Mouse (Mus musculus): ENCODE results near the gene Ak6. TPM values are rescaled to one million over a fixed set of nuclear protein-coding genes. Genes with fewer than 3 reads are reported as not detected.

Gene Ak6
- polyA plus RNA-seq, 1 experiment from 2014 or later = 219 TPM

DNA sequence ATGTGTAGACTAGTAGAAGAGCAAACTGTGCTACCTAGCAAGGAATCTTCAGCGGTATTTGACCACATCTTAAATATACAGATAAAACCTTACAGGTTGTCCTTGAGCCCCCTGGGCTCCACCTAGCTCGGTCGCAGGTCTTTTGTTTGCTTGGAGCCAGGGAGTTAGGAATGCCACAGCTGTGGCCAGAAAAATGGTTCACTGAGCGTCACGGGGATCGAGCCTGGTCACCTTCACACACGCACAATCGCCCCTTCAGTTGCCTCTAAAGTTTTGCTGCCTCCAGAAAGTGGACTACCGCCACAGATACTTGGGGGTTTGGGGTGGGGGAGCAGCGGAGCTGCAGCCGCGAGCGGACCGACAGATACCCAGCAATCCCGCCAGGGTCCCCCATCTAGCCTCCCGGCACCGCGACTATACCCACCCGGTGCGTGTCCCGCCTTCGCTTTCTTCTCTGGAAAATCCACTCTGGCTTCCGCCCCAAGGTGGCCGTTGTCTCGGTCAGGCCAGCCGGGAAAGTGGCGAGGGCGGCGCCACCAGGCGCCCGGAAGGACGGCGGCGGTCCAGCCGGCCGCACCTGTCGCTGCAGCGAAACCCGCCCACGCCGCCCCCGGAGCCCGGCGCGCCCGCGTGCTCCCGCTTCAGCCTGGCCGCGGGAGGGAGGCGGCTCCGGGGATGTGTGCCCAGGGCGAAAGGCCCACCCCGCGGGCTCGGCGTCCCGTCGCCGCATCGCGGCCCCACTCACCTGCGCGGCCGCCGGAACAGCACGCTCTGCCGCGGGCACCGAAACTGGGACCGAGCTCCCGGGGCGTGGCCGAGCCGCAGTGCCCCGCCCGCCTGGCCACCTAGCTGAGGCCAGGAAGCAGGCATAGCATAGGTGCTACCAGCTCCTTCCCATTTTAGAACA is 34.3 kb upstream of the Ak6 start, which contains the start of gene Marveld2:
Gene Marveld2 (minus strand): TSS at position 791 of the 907 bp plus-strand sequence.
- WGBS (ENCODE audit: insufficient replicate concordance) = 4% methylated on average over 73 of the region's 77 CpGs
- H3K27me3 ChIP-seq = peaks cover 10% of the 10 kb centered on the region
- H3K4me3 ChIP-seq (replicated peaks) = peak within 1 kb of the TSS; percentile 75
- ATAC-seq (ENCODE audit: low read depth) (peak; percentile 79), DNase-seq (peak; percentile 26)
- no peak within 1 kb of the TSS; the same call in 1 of the 2 replicates for H3K27ac ChIP-seq
- H3K4me1 ChIP-seq (replicated peaks) = peaks cover 13% of the 10 kb centered on the region
- H3K9me3 ChIP-seq (replicated peaks) = no peaks in the 10 kb centered on the region
- peak within 1 kb of the TSS; percentile 94 for H3K4me2 ChIP-seq
- peak within 1 kb of the TSS; percentile 76 for H3K9ac ChIP-seq
- H3K36me3 ChIP-seq = peaks cover 36% of the 10 kb centered on the region

DNA sequence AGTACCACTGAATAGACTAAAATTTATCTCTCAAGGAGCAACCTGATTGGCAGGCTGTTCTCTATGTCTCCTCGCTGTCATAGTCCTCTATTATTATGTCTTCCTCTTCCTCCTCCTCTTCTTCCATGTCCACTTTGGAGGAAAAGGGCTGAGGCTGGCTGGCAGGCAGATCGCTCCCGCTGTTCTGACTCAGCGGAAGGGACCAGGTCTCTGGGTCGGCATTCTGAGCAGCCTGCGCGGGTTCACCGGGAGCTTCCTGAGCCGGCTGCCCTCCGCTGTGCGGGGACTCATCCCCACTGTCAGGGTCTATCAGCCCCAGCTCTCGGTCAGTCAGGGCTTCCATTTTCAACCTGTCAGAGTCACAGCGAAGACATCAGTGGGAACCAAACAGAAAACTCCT is 33.2 kb upstream of the Ak6 start:
- no peak for ATAC-seq (ENCODE audit: low read depth)
- no peak for DNase-seq
- H3K27me3 ChIP-seq = peaks cover 10% of the 10 kb centered on the region
- peaks cover 13% of the 10 kb centered on the region for H3K4me1 ChIP-seq (replicated peaks)
- WGBS (ENCODE audit: insufficient replicate concordance) = 86% methylated on average over 13 of the region's 13 CpGs
- H3K36me3 ChIP-seq = peaks cover 38% of the 10 kb centered on the region
- no peak overlapping the region for H3K4me2 ChIP-seq
- H3K9me3 ChIP-seq (replicated peaks) = no peaks in the 10 kb centered on the region
- no peak overlapping the region for H3K27ac ChIP-seq
- H3K9ac ChIP-seq = no peak overlapping the region
- no peak overlapping the region for H3K4me3 ChIP-seq (replicated peaks)

DNA sequence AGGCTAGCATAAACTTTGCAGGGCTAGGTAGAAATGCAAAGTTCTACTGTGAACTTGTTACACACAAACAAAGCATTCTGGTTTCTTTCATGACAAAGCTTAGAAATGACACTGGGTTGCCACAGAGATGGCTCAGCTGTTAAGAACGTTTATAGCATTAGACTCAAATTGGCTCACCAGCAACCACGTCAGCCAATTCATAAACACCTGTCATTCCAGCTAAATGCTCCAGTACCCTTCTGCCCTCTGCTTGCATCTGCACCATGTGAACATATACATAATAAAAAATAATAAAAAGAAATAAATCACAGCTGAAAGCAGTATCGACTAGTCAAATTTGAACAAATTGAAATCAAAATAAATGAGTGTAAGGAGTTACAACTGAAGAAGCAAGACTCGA is 28.5 kb upstream of the Ak6 start:
- Histone ChIP-seq H3K4me2 (no peak overlapping the region), H3K4me1 (replicated peaks) (peaks cover 4% of the 10 kb centered on the region), H3K4me3 (replicated peaks) (no peak overlapping the region), H3K9ac (no peak overlapping the region), H3K27ac (no peak overlapping the region), H3K27me3 (no peaks in the 10 kb centered on the region), H3K9me3 (replicated peaks) (no peaks in the 10 kb centered on the region), H3K36me3 (peaks cover 71% of the 10 kb centered on the region)
- WGBS (ENCODE audit: insufficient replicate concordance) = 82% methylated on average over 4 of the region's 4 CpGs
- ATAC-seq (ENCODE audit: low read depth) = no peak
- no peak for DNase-seq

DNA sequence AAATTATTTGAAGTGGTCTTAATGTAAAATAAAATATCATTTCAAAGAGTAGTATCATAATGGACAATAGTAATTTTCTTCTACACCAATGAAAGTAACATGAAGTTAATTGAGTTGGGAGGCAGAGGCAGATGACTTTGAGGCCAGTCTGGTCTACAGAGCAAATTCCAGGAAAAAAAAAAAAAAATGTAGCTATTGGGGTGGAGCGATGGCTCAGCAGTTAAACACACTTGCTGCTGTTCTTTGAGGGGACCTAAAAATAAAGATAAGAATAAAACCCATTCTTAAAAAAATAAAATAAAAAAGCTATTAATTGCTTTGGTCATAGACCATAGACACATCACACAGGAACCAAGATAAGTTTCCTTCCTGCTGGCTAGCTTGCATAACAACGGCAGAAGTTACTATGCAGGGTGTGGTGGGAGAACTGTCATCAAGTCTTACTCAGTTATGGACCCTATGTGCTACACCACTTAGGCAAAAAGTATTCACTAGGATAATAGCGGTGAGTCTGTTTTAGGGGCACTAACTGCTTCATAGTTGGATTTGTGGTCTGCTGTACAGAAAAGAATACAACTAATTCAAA is 16.6 kb upstream of the Ak6 start:
- no peak for ATAC-seq (ENCODE audit: low read depth)

DNA sequence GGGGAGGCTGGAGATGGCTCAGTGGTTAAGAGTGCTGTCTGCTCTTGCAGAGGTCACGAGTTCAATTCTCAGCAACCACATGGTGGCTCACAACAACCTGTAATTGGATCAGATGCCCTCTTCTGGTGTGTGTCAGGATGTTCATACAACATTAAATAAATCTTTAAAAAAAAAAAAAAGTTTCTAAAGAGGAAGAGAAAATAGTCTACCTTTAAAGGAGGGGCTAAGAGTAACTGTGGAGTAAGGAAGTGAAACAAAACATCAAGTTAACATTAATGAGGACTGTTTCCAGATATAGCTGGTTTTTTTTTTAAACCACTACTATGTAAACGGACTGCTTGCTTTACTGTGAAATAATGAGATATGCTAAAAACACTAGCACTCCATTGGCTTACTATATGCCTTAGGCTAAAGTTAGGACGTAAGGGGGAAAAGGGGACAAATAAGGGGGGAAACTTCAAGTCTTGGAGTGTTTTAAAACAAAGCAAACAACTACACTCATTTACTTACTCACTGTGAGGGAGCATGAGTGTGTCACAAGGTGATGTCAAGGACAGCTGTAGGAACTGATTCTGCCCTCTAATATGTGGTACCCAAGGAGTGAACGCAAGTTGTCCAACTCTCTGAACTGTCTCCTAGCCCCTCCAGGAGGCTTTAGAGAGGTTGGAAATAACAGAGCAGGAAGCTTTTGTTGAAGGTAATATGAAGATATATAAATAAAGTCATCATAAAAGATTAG is 8.1 kb upstream of the Ak6 start:
- WGBS (ENCODE audit: insufficient replicate concordance) = 79% methylated on average over 4 of the region's 4 CpGs
- Histone ChIP-seq H3K4me1 (replicated peaks) (no peaks in the 10 kb centered on the region), H3K27me3 (no peaks in the 10 kb centered on the region), H3K9me3 (replicated peaks) (no peaks in the 10 kb centered on the region), H3K36me3 (peaks cover 86% of the 10 kb centered on the region), H3K4me3 (replicated peaks) (no peak overlapping the region), H3K9ac (no peak overlapping the region), H3K27ac (no peak overlapping the region), H3K4me2 (no peak overlapping the region)
- DNase-seq (no peak), ATAC-seq (ENCODE audit: low read depth) (no peak)

More for the DNA sequence above, 16.6 kb upstream of the Ak6 start:
- Histone ChIP-seq H3K36me3 (peaks cover 71% of the 10 kb centered on the region), H3K9ac (no peak overlapping the region), H3K4me2 (no peak overlapping the region), H3K4me3 (replicated peaks) (no peak overlapping the region), H3K9me3 (replicated peaks) (no peaks in the 10 kb centered on the region), H3K4me1 (replicated peaks) (peaks cover 3% of the 10 kb centered on the region; the same call in 1 of the 2 replicates), H3K27me3 (no peaks in the 10 kb centered on the region), H3K27ac (no peak overlapping the region)
- DNase-seq = no peak
- WGBS (ENCODE audit: insufficient replicate concordance) = 42% methylated on average over 3 of the region's 3 CpGs

DNA sequence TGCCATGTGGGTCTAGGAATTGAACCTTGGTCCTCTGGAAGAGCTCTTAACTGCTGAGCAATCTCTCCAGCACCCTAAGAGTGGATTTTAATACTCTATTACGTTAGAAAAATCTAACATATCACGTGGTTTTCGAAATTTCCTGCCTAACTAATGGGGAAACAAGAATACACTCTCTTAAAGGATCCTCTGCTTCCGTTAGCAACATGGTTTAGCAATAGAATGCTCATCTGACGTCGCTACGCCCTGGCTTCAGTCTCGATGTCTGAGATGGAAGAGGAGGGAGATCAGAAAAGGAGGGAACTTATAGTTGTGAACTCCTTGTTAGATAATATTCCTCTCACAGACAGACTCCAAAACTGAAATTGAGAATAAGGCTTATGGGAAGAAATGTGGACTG is 2.6 kb upstream of the Ak6 start:
- 88% methylated on average over 8 of the region's 8 CpGs for WGBS (ENCODE audit: insufficient replicate concordance)
- no peak overlapping the region for H3K4me3 ChIP-seq (replicated peaks)

DNA sequence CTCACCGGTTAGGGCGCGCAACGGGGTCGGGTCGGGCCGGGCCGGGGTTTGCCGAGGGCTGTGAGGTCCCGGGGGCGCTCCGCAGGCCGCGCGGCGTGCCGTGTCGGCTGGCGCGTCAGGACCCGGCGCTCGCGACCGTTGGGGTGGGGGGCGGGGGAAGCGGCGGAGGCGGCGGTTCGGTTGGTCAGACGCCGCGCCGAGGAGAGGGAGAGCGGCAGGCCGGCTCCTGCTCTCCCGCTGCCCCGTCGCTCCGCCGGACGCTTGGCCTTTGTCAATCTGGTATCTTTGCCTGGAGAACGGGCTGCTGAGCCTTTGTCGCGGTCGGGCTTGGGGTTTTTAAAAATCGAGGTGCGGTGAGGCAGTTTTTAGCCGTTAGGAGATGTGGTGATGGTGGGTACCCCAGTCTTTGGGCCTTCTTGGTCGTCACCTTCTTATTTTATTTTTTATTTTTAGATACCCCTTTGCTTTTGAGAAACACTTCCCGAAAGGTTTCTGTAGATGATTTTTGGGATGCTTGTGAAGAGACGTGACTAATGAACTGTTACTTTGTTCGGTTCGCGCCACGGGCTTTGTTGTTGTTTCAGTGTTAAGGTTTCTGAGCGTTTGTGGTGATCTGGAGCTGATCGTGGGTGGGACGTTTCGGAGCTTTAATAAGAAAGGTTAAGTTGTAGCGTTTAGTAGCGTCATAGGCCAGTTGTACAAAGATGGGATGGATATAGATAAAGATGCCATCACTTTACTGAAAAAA is 834 bp downstream of the Ak6 start, which contains the start of gene Taf9:
Gene Taf9 (plus strand): TSS at position 141 of the 748 bp plus-strand sequence.
- under 1% methylated on average over 62 of the region's 63 CpGs for WGBS (ENCODE audit: insufficient replicate concordance)
- peak within 1 kb of the TSS; percentile 85 for H3K4me2 ChIP-seq
- H3K27me3 ChIP-seq = no peaks in the 10 kb centered on the region
- H3K36me3 ChIP-seq = peaks cover 34% of the 10 kb centered on the region
- H3K27ac ChIP-seq = peak within 1 kb of the TSS; percentile 87
- peak within 1 kb of the TSS; percentile 89 for H3K9ac ChIP-seq
- no peak for DNase-seq
- peak; percentile 59 for ATAC-seq (ENCODE audit: low read depth)
- H3K9me3 ChIP-seq (replicated peaks) = no peaks in the 10 kb centered on the region
- peak within 1 kb of the TSS; percentile 93 for H3K4me3 ChIP-seq (replicated peaks)
- peaks cover 20% of the 10 kb centered on the region for H3K4me1 ChIP-seq (replicated peaks)

More for the DNA sequence above, 2.6 kb upstream of the Ak6 start:
- ATAC-seq (ENCODE audit: low read depth) (no peak), DNase-seq (no peak)
- peaks cover 45% of the 10 kb centered on the region for H3K36me3 ChIP-seq
- H3K9ac ChIP-seq = no peak overlapping the region
- H3K4me2 ChIP-seq = no peak overlapping the region
- no peaks in the 10 kb centered on the region for H3K9me3 ChIP-seq (replicated peaks)
- H3K4me1 ChIP-seq (replicated peaks) = peaks cover 11% of the 10 kb centered on the region
- no peaks in the 10 kb centered on the region for H3K27me3 ChIP-seq
- H3K27ac ChIP-seq = no peak overlapping the region

DNA sequence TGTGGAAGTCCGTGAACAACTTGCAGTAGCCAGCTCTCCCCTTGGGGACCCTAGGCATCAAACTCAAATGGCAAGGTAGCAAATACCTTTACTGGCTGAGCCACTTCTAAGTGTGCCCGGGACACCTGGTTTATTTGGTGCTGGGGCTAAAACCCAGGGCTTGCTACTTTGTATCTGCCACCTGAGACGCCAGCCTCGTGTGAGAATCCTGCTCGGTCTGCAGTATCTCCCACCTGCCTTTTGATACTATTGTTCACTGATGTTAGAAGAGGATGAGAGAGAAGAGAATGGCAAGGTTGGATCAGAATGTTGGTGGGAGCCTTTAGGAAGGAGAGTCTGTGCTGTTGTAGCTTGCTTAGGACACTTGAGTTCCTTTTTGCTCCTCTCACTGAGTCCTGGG is 7.3 kb downstream of the Ak6 start:
- Histone ChIP-seq H3K27ac (no peak overlapping the region), H3K9me3 (replicated peaks) (no peaks in the 10 kb centered on the region), H3K4me2 (no peak overlapping the region), H3K9ac (no peak overlapping the region), H3K4me1 (replicated peaks) (peaks cover 12% of the 10 kb centered on the region), H3K36me3 (peaks cover 36% of the 10 kb centered on the region), H3K4me3 (replicated peaks) (no peak overlapping the region), H3K27me3 (no peaks in the 10 kb centered on the region)
- 89% methylated on average over 5 of the region's 5 CpGs for WGBS (ENCODE audit: insufficient replicate concordance)
- DNase-seq (no peak), ATAC-seq (ENCODE audit: low read depth) (no peak)

DNA sequence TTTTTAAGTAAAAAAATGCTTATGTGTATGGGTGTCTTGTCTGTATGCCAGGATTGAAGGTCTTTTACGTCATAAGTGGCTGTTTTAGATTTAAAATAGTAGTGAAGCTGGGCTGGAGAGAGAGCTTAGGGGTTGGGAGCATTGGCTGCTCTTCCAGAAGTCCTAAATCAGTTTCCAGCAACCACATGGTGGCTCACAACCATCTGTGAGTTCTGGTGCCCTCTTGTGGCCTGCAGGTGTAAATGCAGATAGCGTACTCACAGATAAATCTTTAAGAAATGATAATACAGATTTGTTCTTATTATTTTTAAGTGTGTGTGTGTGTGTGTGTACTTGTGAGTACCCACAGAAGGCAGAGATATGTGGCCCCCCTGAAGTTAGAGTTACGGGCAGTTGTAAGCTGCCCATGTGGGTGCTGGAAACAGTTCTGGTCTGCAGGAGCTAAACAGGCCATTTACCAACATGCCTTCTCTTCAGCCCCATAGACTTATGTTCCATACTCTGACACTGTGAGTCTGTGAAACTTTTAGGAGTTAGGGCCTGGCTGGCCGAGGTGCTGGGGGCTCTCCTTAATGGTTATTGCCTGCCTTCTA is 9.2 kb downstream of the Ak6 start:
- H3K27ac ChIP-seq = no peak overlapping the region
- H3K4me3 ChIP-seq (replicated peaks) = no peak overlapping the region
- H3K4me2 ChIP-seq = no peak overlapping the region
- H3K36me3 ChIP-seq = peaks cover 29% of the 10 kb centered on the region
- H3K4me1 ChIP-seq (replicated peaks) = peaks cover 4% of the 10 kb centered on the region; the same call in 1 of the 2 replicates
- H3K9me3 ChIP-seq (replicated peaks) = no peaks in the 10 kb centered on the region
- no peak overlapping the region for H3K9ac ChIP-seq
- WGBS (ENCODE audit: insufficient replicate concordance) = 35% methylated on average over 4 of the region's 4 CpGs
- H3K27me3 ChIP-seq = no peaks in the 10 kb centered on the region
- ATAC-seq (ENCODE audit: low read depth) = 0 out of 2 replicates have a peak, but pooled peaks have one; percentile 22
- DNase-seq = peak; percentile 40

DNA sequence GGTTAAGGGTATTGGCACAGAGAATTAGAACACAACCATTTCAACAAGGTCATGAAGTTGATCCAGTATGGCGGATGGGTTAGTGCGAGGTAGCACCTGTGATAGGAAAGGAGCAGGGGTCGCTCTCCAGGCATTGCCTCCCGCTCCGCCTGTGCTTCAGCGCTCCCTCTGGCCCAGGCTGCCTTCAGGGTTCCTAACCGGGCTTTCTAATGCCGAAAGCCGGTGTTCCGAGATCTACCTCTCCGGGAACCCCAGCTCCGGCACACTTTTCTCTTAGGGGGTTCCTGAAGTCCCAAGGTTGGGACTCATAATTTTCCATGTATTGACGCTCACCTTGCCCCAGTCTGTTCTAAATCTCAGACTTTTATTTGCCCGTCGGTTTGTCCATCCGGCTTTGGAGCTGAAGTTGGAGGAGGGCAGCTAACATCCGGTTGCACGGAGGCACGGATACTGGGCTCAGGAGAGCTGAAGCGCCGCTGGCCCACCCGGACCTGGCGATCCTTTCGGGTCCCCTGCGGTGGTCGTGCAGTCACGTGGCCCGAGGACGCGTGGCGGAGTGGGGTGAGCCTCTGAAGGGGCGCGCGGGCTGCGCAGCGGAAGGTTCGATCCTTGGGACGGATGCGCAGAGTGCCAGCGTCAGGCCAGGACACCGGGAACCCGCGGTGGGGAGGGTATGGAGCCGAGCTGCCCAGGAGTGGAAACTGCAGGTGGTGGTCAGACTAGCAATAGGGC is 18.7 kb downstream of the Ak6 start, which contains the start of gene Ccdc125:
Gene Ccdc125 (plus strand): TSS at position 427 of the 732 bp plus-strand sequence.
- peak; percentile 50 for ATAC-seq (ENCODE audit: low read depth)
- H3K27me3 ChIP-seq = peaks cover 7% of the 10 kb centered on the region; the same call in 1 of the 2 replicates
- peak within 1 kb of the TSS; percentile 69 for H3K27ac ChIP-seq
- peaks cover 13% of the 10 kb centered on the region for H3K36me3 ChIP-seq
- peak within 1 kb of the TSS; percentile 66 for H3K4me3 ChIP-seq (replicated peaks)
- WGBS (ENCODE audit: insufficient replicate concordance) = 1% methylated on average over 44 of the region's 44 CpGs
- peak within 1 kb of the TSS; percentile 82 for H3K4me2 ChIP-seq
- H3K4me1 ChIP-seq (replicated peaks) = peaks cover 6% of the 10 kb centered on the region; the same call in 1 of the 2 replicates
- peak within 1 kb of the TSS; percentile 69 for H3K9ac ChIP-seq
- no peaks in the 10 kb centered on the region for H3K9me3 ChIP-seq (replicated peaks)
- peak; percentile 7 for DNase-seq
